Mouse (Mus musculus): ENCODE results near the gene Teddm1a. TPM values are rescaled to one million over a fixed set of nuclear protein-coding genes. Genes with fewer than 3 reads are reported as not detected.

Teddm1a gene
- polyA plus RNA-seq, 1 experiment from 2014 or later = not detected

DNA sequence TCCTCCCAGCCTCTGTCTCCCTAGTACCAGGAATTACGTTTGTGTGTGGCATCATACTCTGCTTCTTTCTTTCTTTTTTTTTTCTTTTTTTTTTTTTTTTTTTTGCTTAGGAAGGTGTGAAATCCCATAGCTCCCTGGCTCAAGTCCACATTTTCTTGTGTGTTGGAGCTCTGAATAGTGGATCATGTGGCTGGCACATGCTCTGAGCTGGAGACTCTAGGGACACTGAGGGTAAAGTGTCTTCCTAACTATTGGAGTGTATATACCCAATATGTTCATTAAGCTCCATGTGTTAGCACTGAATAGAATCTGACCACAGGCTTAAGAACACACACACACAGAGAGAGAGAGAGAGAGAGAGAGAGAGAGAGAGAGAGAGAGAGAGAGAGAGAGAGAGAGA, 42.2 kb downstream of the Teddm1a start:
- Histone ChIP-seq H3K9ac (no peak overlapping the region), H3K27me3 (ENCODE audit: insufficient read depth, low read length) (no peaks in the 10 kb centered on the region), H3K36me3 (ENCODE audit: insufficient read depth) (no peaks in the 10 kb centered on the region), H3K27ac (ENCODE audit: low read depth) (no peak overlapping the region), H3K4me2 (no peak overlapping the region), H3K4me1 (ENCODE audit: insufficient read depth) (no peaks in the 10 kb centered on the region), H3K9me3 (ENCODE audit: low read depth, low read length) (no peaks in the 10 kb centered on the region), H3K4me3 (ENCODE audit: low read depth, low read length) (no peak overlapping the region)
- TF ChIP-seq CTCF (IDR thresholded peaks at IDR 0.05; ENCODE audit: low read depth) = no peak
- DNase-seq (no peak), ATAC-seq (ENCODE audit: insufficient read depth) (no peak)
- WGBS = 57% methylated on average over 1 of the region's 1 CpGs

DNA sequence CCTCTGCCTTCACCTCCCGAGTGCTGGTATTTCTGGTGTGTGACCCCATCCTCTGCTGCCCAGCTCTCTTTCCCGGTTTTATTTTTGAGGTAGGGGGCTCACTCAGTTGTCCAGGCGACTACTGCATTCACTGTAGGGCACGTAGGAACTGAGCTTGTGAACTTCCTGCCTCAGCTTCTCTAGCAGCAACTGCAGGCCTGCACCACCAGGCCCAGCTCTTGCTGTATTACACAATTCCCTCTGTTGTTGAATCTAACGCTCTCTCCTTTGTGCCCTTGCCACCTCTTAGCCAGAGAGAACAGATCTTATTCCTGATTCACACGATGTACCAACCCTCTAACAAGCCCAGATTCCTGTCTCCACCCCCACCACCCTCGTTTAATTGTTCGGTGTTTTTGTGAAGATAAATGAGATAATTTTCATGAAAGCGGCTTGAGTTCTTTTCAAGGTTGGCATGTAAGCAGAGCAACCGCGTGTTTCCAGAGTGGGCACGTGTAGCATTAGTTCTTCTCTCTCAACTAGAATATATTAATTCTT, 44.4 kb downstream of the Teddm1a start:
- no peaks in the 10 kb centered on the region for H3K36me3 ChIP-seq (ENCODE audit: insufficient read depth)
- WGBS = 75% methylated on average over 12 of the region's 12 CpGs
- H3K4me2 ChIP-seq = no peak overlapping the region
- TF ChIP-seq CTCF (IDR thresholded peaks at IDR 0.05; ENCODE audit: low read depth) = no peak
- H3K4me1 ChIP-seq (ENCODE audit: insufficient read depth) = no peaks in the 10 kb centered on the region
- no peak overlapping the region for H3K27ac ChIP-seq (ENCODE audit: low read depth)
- DNase-seq = no peak
- no peak overlapping the region for H3K4me3 ChIP-seq (ENCODE audit: low read depth, low read length)
- no peaks in the 10 kb centered on the region for H3K9me3 ChIP-seq (ENCODE audit: low read depth, low read length)
- no peak for ATAC-seq (ENCODE audit: insufficient read depth)
- no peak overlapping the region for H3K9ac ChIP-seq
- H3K27me3 ChIP-seq (ENCODE audit: insufficient read depth, low read length) = no peaks in the 10 kb centered on the region

DNA sequence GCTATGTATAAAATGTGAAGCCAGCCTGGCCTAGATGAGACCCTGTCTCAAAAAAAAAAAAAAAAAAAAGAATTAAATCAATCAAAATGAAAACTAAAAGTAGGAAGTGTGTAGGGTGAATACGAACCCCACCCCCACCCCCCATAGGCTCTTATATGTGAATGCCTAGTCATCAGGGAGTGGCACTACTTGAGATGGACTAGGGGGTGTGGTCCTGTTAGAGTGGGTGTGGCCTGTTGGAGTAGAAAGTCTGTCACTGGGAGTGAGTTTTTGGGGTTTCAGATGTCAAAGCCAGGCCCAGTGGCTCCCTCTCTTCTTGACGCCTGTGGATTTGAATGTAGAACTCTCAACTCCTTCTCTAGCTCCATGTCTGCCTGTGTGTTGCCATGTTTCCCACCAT, 45.5 kb downstream of the Teddm1a start:
- Histone ChIP-seq H3K27me3 (ENCODE audit: insufficient read depth, low read length) (no peaks in the 10 kb centered on the region), H3K27ac (ENCODE audit: low read depth) (no peak overlapping the region), H3K4me2 (no peak overlapping the region), H3K4me3 (ENCODE audit: low read depth, low read length) (no peak overlapping the region), H3K4me1 (ENCODE audit: insufficient read depth) (no peaks in the 10 kb centered on the region), H3K36me3 (ENCODE audit: insufficient read depth) (no peaks in the 10 kb centered on the region), H3K9me3 (ENCODE audit: low read depth, low read length) (no peaks in the 10 kb centered on the region), H3K9ac (no peak overlapping the region)
- ATAC-seq (ENCODE audit: insufficient read depth) (no peak), DNase-seq (no peak)
- no peak for TF ChIP-seq CTCF (IDR thresholded peaks at IDR 0.05; ENCODE audit: low read depth)
- 88% methylated on average over 2 of the region's 2 CpGs for WGBS

DNA sequence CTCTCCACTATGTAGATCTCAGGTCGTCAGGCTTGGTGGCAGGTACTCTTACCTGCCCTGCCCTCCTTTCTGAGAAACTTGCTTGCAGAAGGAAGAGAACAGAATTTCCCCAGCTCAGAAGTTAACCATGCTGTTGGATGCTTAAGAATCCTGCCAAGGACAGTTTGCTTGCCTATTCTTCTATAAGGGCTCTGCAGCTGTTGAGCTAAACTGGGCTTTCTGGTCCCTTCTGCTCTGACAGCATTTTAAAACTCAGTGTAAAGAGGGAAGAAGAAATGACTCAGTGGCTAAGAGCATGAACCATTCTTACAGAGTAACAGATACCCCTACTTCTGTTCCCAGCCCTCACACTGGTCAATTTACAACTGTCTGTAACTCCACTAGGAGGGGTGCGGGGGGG, 49.4 kb downstream of the Teddm1a start:
- WGBS = 71% methylated on average over 2 of the region's 2 CpGs
- Histone ChIP-seq H3K4me3 (ENCODE audit: low read depth, low read length) (no peak overlapping the region), H3K9me3 (ENCODE audit: low read depth, low read length) (no peaks in the 10 kb centered on the region), H3K27ac (ENCODE audit: low read depth) (no peak overlapping the region), H3K4me2 (no peak overlapping the region), H3K9ac (no peak overlapping the region), H3K27me3 (ENCODE audit: insufficient read depth, low read length) (no peaks in the 10 kb centered on the region), H3K36me3 (ENCODE audit: insufficient read depth) (no peaks in the 10 kb centered on the region), H3K4me1 (ENCODE audit: insufficient read depth) (no peaks in the 10 kb centered on the region)
- no peak for TF ChIP-seq CTCF (IDR thresholded peaks at IDR 0.05; ENCODE audit: low read depth)
- ATAC-seq (ENCODE audit: insufficient read depth) (no peak), DNase-seq (no peak)

Small RNAs within 50 kb of the gene (microRNA-seq; reads per million reads assigned to microRNA genes)
- gene Mir8114 (ENCODE audit: borderline number of aligned reads) = 15.4 reads per million, percentile 28 among the genes with 10 or more reads in this experiment

Other genes with a start within 250 kb of the Teddm1a start
- gene Rgs8, start 238.7 kb upstream of the Teddm1a start, polyA plus RNA-seq (2014; fragmentation: Nextera tagmentation; extraction: Ambion mirVana) = 0.14 and 0.20 TPM in 2 replicates
- 0.34 and 0.54 TPM in 2 replicates for gene Rgs16, start 151.4 kb upstream of the Teddm1a start, polyA plus RNA-seq (2014; fragmentation: Nextera tagmentation; extraction: Ambion mirVana)
- gene Rnasel, start 142.3 kb upstream of the Teddm1a start, polyA plus RNA-seq (2014; fragmentation: Nextera tagmentation; extraction: Ambion mirVana) = 6.8 and 7.7 TPM in 2 replicates
- gene Rgsl1, start 47.6 kb upstream of the Teddm1a start, polyA plus RNA-seq (2014; fragmentation: Nextera tagmentation; extraction: Ambion mirVana) = not detected in 2 replicates
- 0.26 and 0.34 TPM in 2 replicates for gene Teddm1b, start 17.4 kb upstream of the Teddm1a start, polyA plus RNA-seq (2014; fragmentation: Nextera tagmentation; extraction: Ambion mirVana)
- gene Glul, start 8.2 kb downstream of the Teddm1a start, polyA plus RNA-seq (2014; fragmentation: Nextera tagmentation; extraction: Ambion mirVana) = 90.6 and 97.0 TPM in 2 replicates
- 0.36 and 0.58 TPM in 2 replicates for gene Teddm2, start 8.5 kb downstream of the Teddm1a start, polyA plus RNA-seq (2014; fragmentation: Nextera tagmentation; extraction: Ambion mirVana)

Measured in lung, embryonic 14.5 days (tissue).